Mouse (Mus musculus) kidney, adult 8-10 months (tissue): ENCODE measurements around the gene Neurl1a.

Experiments
- DNase-seq, 2 experiments: peaks; one replicate each; pipeline ENCODE4 v3.0.0; 2022

Gene Neurl1a

DNA sequence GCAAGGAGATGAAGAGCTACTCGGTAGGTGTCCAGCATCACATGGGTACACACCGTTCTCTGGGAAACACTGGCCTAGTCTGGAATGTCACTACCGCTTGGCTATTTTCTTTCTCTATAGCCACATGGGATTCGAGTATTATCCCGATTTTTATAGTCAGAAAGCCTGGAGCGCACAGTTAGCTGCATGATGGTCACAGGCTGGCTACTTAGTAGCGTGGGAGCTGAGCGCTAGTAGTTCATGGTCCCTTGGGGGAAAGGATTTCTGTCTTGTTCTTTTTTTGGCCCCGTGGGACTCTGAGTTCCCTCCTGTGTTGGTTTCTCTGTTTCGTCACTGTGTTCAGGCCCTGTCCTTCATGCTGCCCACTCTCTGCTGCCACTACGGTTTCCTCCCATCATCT is 119.5 kb downstream of the Neurl1a start:
- no peak for DNase-seq

DNA sequence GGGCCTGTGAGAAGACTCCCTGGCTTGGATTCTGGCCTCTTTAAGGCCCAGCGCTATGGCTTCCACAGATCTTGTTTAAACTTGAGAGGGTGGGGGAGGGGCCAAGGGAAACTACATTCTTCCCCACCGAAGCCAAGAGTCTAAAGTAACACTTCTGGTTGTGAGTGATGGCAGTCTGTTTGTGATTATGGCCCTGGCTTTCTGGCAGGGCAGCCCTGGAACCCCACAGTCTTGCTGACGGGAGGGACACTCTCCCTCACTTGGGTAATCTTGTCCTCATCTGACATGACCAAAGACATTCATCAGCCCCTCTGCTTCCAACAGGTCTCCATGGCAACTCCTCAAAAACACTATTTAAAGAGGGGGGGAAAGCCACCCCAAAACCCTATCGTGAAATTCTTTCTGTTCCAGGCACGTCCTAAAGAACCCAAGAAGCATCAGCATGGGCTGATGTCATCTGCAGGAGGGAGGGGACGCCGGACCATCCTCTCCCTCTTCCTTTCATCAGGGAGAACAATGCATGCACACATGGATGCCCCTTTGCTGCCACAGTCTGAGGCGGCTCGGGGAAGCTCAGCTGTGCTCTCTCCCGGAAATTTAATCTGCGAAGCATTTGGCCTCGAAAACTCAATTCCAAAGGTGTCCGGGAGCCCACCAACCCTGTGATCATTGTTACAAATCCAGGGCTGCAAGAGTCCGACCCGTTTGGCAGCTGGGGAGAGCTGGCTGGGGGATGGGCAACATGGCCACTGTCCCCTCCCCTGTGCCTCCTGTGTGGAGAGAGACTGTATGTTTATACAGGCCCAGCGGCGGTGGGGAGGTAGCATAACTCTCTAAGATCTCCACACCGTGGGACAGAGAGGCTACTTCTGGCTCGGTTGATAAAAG is 122.9 kb downstream of the Neurl1a start:
- no peak for DNase-seq

DNA sequence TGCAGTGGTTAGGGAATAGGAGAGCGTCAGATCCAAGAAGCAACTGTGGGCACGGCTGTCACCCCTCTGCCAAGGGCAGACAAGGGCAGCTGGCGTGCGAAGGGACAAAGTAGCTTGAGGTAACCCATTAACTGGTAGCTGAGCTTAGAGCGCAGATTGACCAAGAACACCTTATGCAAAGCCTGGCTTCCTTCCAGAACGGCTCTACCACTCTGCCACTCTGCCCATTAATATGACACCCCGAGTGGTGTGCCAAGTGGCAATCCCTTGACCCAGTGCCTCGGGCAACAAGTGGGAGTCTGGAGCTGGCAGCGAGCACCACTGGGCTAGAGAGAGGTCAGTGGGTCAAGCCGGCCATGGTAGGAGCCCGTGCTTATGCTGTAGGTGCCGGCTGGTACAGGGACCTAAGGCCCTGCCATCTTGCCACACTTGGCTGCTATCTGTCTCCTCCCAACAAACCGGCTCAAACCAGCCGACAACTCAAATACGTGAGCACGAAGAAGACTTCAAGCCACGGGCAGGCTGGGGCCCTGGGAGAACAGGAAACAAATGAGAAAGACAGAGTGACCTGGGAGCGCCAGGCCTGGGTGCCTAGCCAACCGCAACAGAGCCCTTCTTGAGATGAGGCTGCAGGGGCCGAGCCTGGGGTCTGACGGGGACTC is 123.7 kb downstream of the Neurl1a start:
- DNase-seq: peak; percentile 83 to 89

DNA sequence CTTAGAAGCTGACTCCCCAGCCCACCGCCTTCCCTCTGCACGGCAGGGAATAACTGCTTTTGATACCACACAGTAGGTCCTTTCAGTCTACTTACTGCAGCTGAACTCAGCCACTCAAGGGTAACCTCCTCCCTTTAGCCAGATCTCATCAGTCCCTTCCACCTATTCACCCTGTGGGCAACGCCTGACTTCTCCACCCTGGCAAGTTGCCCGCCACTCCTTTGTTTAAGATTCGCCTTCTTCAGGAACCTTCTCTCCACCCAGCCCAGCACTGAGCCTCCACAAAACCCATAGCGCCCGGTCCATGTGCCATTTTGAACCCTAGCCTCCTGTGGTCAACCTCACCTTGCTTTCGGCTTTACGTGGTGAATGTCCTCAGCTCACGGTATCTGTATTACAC is 124.5 kb downstream of the Neurl1a start:
- DNase-seq: no peak

GRCm38 (mm10) chr19:47304170-47304745 is 125.6 kb downstream of the Neurl1a start:
- no peak for DNase-seq

GRCm38 (mm10) chr19:47305401-47305800 is 126.8 kb downstream of the Neurl1a start:
- no peak for DNase-seq

- peak in 1 of 2 experiments; percentile 30 for DNase-seq
Observed at GRCm38 (mm10) chr19:47306128-47306916, 127.7 kb downstream of the Neurl1a start.

- DNase-seq: no peak
Observed at GRCm38 (mm10) chr19:47306917-47307315, 128.3 kb downstream of the Neurl1a start.
